Mouse (Mus musculus) MEL (cell line): ENCODE measurements around the gene Foxi2. TPM values are rescaled to one million over a fixed set of nuclear protein-coding genes. Genes with fewer than 3 reads are reported as not detected.

Experiments used
- DNase-seq: peaks from one replicate; pipeline ENCODE4 v3.0.0; 2011; ENCODE audit warnings: low read depth, low spot score
- H3K27ac ChIP-seq: 2 replicates; pipeline ENCODE4 v1.5.1; 2012; ENCODE audit warnings: low read depth, mild to moderate bottlenecking, control low read depth, low read length, moderate library complexity; ENCODE audit not compliant: control insufficient read depth
- H3K27me3 ChIP-seq, 2 experiments: fragments of 150-350 bp in 1 of 2; sonication (generic) in 1 of 2; 2 replicates each; pipeline ENCODE4 v1.6.1; 2012; ENCODE audit warnings: low read length in 2 of 2, mild to moderate bottlenecking in 2 of 2, improper control_type of control experiment in 1 of 2, moderate library complexity in 1 of 2; ENCODE audit not compliant: insufficient read depth in 2 of 2, control insufficient read depth in 1 of 2
- H3K36me3 ChIP-seq, 2 experiments: 2 replicates each; pipeline ENCODE4 v1.6.1; 2012 to 2014; ENCODE audit warnings: low read length in 2 of 2, improper control_type of control experiment in 1 of 2, inconsistent platforms in 1 of 2, mild to moderate bottlenecking in 1 of 2; ENCODE audit not compliant: insufficient read depth in 2 of 2, control insufficient read depth in 1 of 2
- H3K4me1 ChIP-seq, 2 experiments: fragments of 150-350 bp in 1 of 2; sonication (generic) in 1 of 2; 2 replicates each; pipeline ENCODE4 v1.6.1; 2012; ENCODE audit warnings: low read length in 2 of 2, improper control_type of control experiment in 1 of 2, mild to moderate bottlenecking in 1 of 2; ENCODE audit not compliant: insufficient read depth in 2 of 2, control insufficient read depth in 1 of 2
- H3K4me3 ChIP-seq, 2 experiments: fragments of 150-350 bp in 1 of 2; sonication (generic) in 1 of 2; 2 replicates each; pipeline ENCODE4 v1.5.1; 2012; ENCODE audit warnings: low read depth in 2 of 2, low read length in 2 of 2, mild to moderate bottlenecking in 2 of 2, moderate library complexity in 2 of 2, control low read depth in 1 of 2, improper control_type of control experiment in 1 of 2; ENCODE audit not compliant: control insufficient read depth in 1 of 2, insufficient read depth in 1 of 2
- H3K79me2 ChIP-seq: 2 replicates; pipeline ENCODE4 v1.6.1; 2012; ENCODE audit warnings: mild to moderate bottlenecking, low read length, moderate library complexity; ENCODE audit not compliant: control insufficient read depth, poor library complexity, insufficient read depth
- H3K9ac ChIP-seq: 2 replicates; pipeline ENCODE4 v1.6.1; 2012; ENCODE audit warnings: low read depth, mild to moderate bottlenecking, control low read depth, low read length, moderate library complexity; ENCODE audit not compliant: control insufficient read depth, poor library complexity, severe bottlenecking
- H3K9me3 ChIP-seq: fragments of 150-350 bp; sonication (generic); replicated peaks from 2 replicates; pipeline ENCODE4 v1.6.1; 2012; ENCODE audit warnings: mild to moderate bottlenecking, low read length, improper control_type of control experiment, moderate library complexity; ENCODE audit not compliant: insufficient read depth
- BHLHE40 ChIP-seq: IDR thresholded peaks from 2 replicates; pipeline ENCODE4 v1.6.1; 2012; ENCODE audit warnings: low read depth, mild to moderate bottlenecking, inconsistent platforms, low read length, improper control_type of control experiment, borderline replicate concordance
- CHD1 ChIP-seq: IDR thresholded peaks from 2 replicates; pipeline ENCODE4 v1.6.1; 2012; ENCODE audit warnings: low read depth, mild to moderate bottlenecking, inconsistent platforms, low read length, improper control_type of control experiment
- CHD2 ChIP-seq: IDR thresholded peaks from 2 replicates; pipeline ENCODE4 v1.6.1; 2011; ENCODE audit warnings: low read length, improper control_type of control experiment
- CTCF ChIP-seq, 3 experiments: IDR thresholded peaks in 2 of 3; conservative IDR thresholded peaks in 1 of 3; 2 replicates each; pipeline ENCODE4 v1.5.1; 2011 to 2012; ENCODE audit warnings: low read length in 3 of 3, low read depth in 2 of 3, mild to moderate bottlenecking in 2 of 3, improper control_type of control experiment in 1 of 3, inconsistent platforms in 1 of 3, mixed read lengths in 1 of 3, moderate library complexity in 1 of 3; ENCODE audit not compliant: control insufficient read depth in 1 of 3, insufficient read depth in 1 of 3, poor library complexity in 1 of 3, severe bottlenecking in 1 of 3
- ELF1 ChIP-seq: IDR thresholded peaks from 2 replicates; pipeline ENCODE4 v1.6.1; 2014; ENCODE audit warnings: low read depth, mild to moderate bottlenecking, inconsistent platforms, low read length, improper control_type of control experiment, moderate library complexity
- EP300 ChIP-seq, 2 experiments: IDR thresholded peaks; 2 replicates each; pipeline ENCODE4 v1.6.1; 2011; ENCODE audit warnings: improper control_type of control experiment in 2 of 2, low read length in 2 of 2, low read depth in 1 of 2, mild to moderate bottlenecking in 1 of 2
- HCFC1 ChIP-seq: IDR thresholded peaks from 2 replicates; pipeline ENCODE4 v1.6.1; 2012; ENCODE audit warnings: low read depth, mild to moderate bottlenecking, inconsistent platforms, low read length, improper control_type of control experiment, moderate library complexity
- JUND ChIP-seq: IDR thresholded peaks from 2 replicates; pipeline ENCODE4 v1.6.1; 2011; ENCODE audit warnings: low read depth, mild to moderate bottlenecking, improper control_type of control experiment, low read length
- MAFK ChIP-seq: IDR thresholded peaks from 2 replicates; pipeline ENCODE4 v1.6.1; 2011; ENCODE audit warnings: low read depth, mild to moderate bottlenecking, low read length, improper control_type of control experiment, borderline replicate concordance
- MAX ChIP-seq: IDR thresholded peaks from 2 replicates; pipeline ENCODE4 v1.6.1; 2011; ENCODE audit warnings: low read length, improper control_type of control experiment
- MEF2A ChIP-seq: IDR thresholded peaks from 2 replicates; pipeline ENCODE4 v1.6.1; 2014; ENCODE audit warnings: low read depth, mild to moderate bottlenecking, inconsistent platforms, low read length, improper control_type of control experiment; ENCODE audit not compliant: poor library complexity, insufficient replicate concordance, severe bottlenecking; ENCODE audit errors: extremely low read depth
- MYC ChIP-seq: IDR thresholded peaks from 2 replicates; pipeline ENCODE4 v1.6.1; 2011; ENCODE audit warnings: low read depth, mild to moderate bottlenecking, low read length, improper control_type of control experiment, moderate library complexity
- NRF1 ChIP-seq: IDR thresholded peaks from 2 replicates; pipeline ENCODE4 v1.6.1; 2014; ENCODE audit warnings: low read depth, mild to moderate bottlenecking, inconsistent platforms, low read length, improper control_type of control experiment, moderate library complexity; ENCODE audit not compliant: poor library complexity, insufficient read depth, severe bottlenecking
- POLR2A ChIP-seq, 2 experiments: IDR thresholded peaks; 2 replicates each; pipeline ENCODE4 v1.6.1; 2011 to 2012; ENCODE audit warnings: low read length in 2 of 2, mild to moderate bottlenecking in 2 of 2, control low read depth in 1 of 2, improper control_type of control experiment in 1 of 2, low read depth in 1 of 2, moderate library complexity in 1 of 2; ENCODE audit not compliant: control insufficient read depth in 1 of 2, insufficient read depth in 1 of 2, poor library complexity in 1 of 2
- RAD21 ChIP-seq: IDR thresholded peaks from 2 replicates; pipeline ENCODE4 v1.6.1; 2011; ENCODE audit warnings: mild to moderate bottlenecking, low read depth, low read length, improper control_type of control experiment
- RCOR1 ChIP-seq: IDR thresholded peaks from 2 replicates; pipeline ENCODE4 v1.6.1; 2012; ENCODE audit warnings: low read depth, mild to moderate bottlenecking, inconsistent platforms, low read length, improper control_type of control experiment
- SMC3 ChIP-seq: IDR thresholded peaks from 2 replicates; pipeline ENCODE4 v1.6.1; 2011; ENCODE audit warnings: low read depth, low read length, improper control_type of control experiment
- TAL1 ChIP-seq: IDR thresholded peaks from 2 replicates; pipeline ENCODE4 v1.6.1; 2012; ENCODE audit warnings: mild to moderate bottlenecking, inconsistent platforms, low read length, moderate library complexity, mixed read lengths
- UBTF ChIP-seq: IDR thresholded peaks from 2 replicates; pipeline ENCODE4 v1.6.1; 2012; ENCODE audit warnings: low read depth, mild to moderate bottlenecking, inconsistent platforms, low read length, improper control_type of control experiment, moderate library complexity, borderline replicate concordance; ENCODE audit not compliant: insufficient read depth
- USF1 ChIP-seq: IDR thresholded peaks from 2 replicates; pipeline ENCODE4 v1.6.1; 2014; ENCODE audit warnings: low read depth, mild to moderate bottlenecking, inconsistent platforms, low read length, improper control_type of control experiment, moderate library complexity
- ZC3H11A ChIP-seq: IDR thresholded peaks from 2 replicates; pipeline ENCODE4 v1.6.1; 2012; ENCODE audit warnings: low read depth, mild to moderate bottlenecking, inconsistent platforms, low read length, improper control_type of control experiment
- ZMIZ1 ChIP-seq: IDR thresholded peaks from 2 replicates; pipeline ENCODE4 v1.6.1; 2012; ENCODE audit warnings: low read depth, mild to moderate bottlenecking, inconsistent platforms, low read length, improper control_type of control experiment, moderate library complexity
- polyA plus RNA-seq, 2 experiments: library from polyadenylated mRNA; stranded (reverse) in 1 of 2; unstranded in 1 of 2; fragments of >175 nt in 1 of 2; fragments of >200 nt in 1 of 2; gene quantifications; 2 replicates each; pipeline versions ENCODE4 v1.2.1 to v1.2.4; 2012; ENCODE audit warnings: low replicate concordance in 2 of 2, low read depth in 1 of 2; ENCODE audit not compliant: insufficient read length in 2 of 2, insufficient read depth in 1 of 2, missing spikeins in 1 of 2
- total RNA-seq: library from RNA; depleted of rRNA; stranded (reverse); fragments of 300-350 nt; gene quantifications from 2 replicates; pipeline ENCODE4 v1.2.3, GENCODE M21; 2012

The Foxi2 gene
- total and polyA plus RNA-seq, 3 experiments = not detected

DNA sequence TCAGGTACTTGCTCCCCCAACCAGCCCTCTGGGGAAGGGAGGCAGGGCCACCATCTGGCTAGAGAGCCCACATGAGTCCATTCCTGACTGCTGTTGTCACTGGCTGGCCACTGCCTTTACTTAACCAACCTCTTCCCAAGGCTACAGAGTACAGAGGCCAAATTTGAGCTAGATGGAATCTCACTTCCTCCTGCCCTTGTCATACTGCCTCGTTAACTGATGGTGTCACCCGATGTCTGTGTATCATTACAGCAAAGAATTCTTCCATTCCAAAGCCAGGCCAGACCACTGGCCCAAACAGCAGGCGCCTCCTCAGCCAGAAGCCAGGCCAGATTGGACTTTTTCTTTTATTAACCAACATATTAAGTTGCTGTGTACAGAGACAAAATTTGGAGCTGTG lies 1.6 kb upstream of the Foxi2 start:
- no peaks in the 10 kb centered on the region; a peak in 1 of 4 replicates for H3K27me3 ChIP-seq
- no peak overlapping the region for H3K9ac ChIP-seq
- no peaks in the 10 kb centered on the region for H3K36me3 ChIP-seq
- no peaks in the 10 kb centered on the region for H3K9me3 ChIP-seq
- H3K4me1 ChIP-seq = no peaks in the 10 kb centered on the region
- no peak for TF ChIP-seq RCOR1
- TF ChIP-seq MAX = no peak
- no peak for TF ChIP-seq MEF2A
- no peak for TF ChIP-seq ZMIZ1
- TF ChIP-seq CTCF (IDR thresholded peaks at IDR 0.05 in 2 of 3, conservative IDR thresholded peaks at IDR 0.05 in 1 of 3; ENCODE audit: control insufficient read depth in 1 of 3, insufficient read depth in 1 of 3, low read depth in 2 of 3, low read length in 3 of 3, poor library complexity in 1 of 3, severe bottlenecking in 1 of 3) = no peak
- TF ChIP-seq USF1 = no peak
- TF ChIP-seq TAL1 = no peak
- no peak for TF ChIP-seq HCFC1
- TF ChIP-seq JUND = no peak
- no peak for TF ChIP-seq SMC3
- H3K27ac ChIP-seq = no peak overlapping the region
- H3K4me3 ChIP-seq = no peak overlapping the region
- H3K79me2 ChIP-seq = no peaks in the 10 kb centered on the region
- no peak for DNase-seq

DNA sequence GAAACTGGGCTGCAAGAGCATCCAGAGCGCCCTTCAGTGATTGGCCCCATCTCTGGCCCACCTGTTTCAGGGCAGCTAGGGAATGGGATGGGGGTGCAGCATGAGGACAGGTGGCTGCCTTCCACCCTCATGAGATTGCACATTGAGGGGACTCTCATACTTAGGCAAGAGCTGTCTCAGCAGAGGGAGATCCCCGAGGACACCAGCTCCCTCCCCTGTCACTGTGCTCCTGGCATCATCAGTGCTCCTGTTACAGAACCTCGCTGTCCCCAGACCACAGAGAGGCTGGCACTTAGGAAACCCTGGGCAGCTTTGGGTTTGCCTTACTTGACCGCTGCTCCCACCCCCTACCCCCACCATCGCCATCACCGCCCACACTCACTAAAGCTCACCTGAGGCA lies 2.2 kb downstream of the Foxi2 start:
- Histone ChIP-seq H3K36me3 (no peaks in the 10 kb centered on the region), H3K4me3 (no peak overlapping the region), H3K4me1 (no peaks in the 10 kb centered on the region), H3K27ac (no peak overlapping the region), H3K27me3 (no peaks in the 10 kb centered on the region; a peak in 1 of 4 replicates), H3K9me3 (no peaks in the 10 kb centered on the region), H3K79me2 (no peaks in the 10 kb centered on the region), H3K9ac (no peak overlapping the region)
- DNase-seq = no peak
- TF ChIP-seq UBTF (no peak), ZC3H11A (no peak), ELF1 (no peak), NRF1 (no peak), CHD2 (no peak), BHLHE40 (no peak), EP300 (IDR thresholded peaks at IDR 0.05; ENCODE audit: low read depth in 1 of 2, low read length in 2 of 2) (no peak), CHD1 (no peak), POLR2A (IDR thresholded peaks at IDR 0.05; ENCODE audit: control insufficient read depth in 1 of 2, insufficient read depth in 1 of 2, low read depth in 1 of 2, low read length in 2 of 2, poor library complexity in 1 of 2) (no peak), MEF2A (no peak), MAFK (no peak), JUND (no peak), SMC3 (no peak), MYC (no peak), RAD21 (no peak), TAL1 (no peak)
